Mouse (Mus musculus) ES-E14 (cell line): ENCODE data around the gene Msx2.

Experiments used
- CHD2 ChIP-seq: IDR thresholded peaks from 2 replicates; pipeline ENCODE4 v1.6.1; 2014; ENCODE audit warnings: mild to moderate bottlenecking, low read depth, low read length, inconsistent platforms
- HCFC1 ChIP-seq: IDR thresholded peaks from 2 replicates; pipeline ENCODE4 v1.6.1; 2012; ENCODE audit warnings: low read length, inconsistent platforms, borderline replicate concordance; ENCODE audit not compliant: insufficient read depth
- ZC3H11A ChIP-seq: IDR thresholded peaks from 2 replicates; pipeline ENCODE4 v1.6.1; 2012; ENCODE audit warnings: low read depth, mild to moderate bottlenecking, inconsistent platforms, low read length, borderline replicate concordance
- ZNF384 ChIP-seq: IDR thresholded peaks from 2 replicates; pipeline ENCODE4 v1.6.1; 2012; ENCODE audit warnings: low read depth, low read length, inconsistent platforms

- TF ChIP-seq ZNF384 (no peak), ZC3H11A (no peak), HCFC1 (no peak), CHD2 (no peak)
Observed at GRCm38 (mm10) chr13:53520343-53520937, 47.6 kb upstream of the Msx2 start.
